Mouse (Mus musculus) left cerebral cortex, postnatal 36 days (tissue): ENCODE results near the gene Prlhr. TPM values are rescaled to one million over a fixed set of nuclear protein-coding genes. Genes with fewer than 3 reads are reported as not detected.

ENCODE experiments used
- DNase-seq, 2 experiments: peaks; one replicate each; pipeline ENCODE4 v3.0.0; 2021 to 2022; ENCODE audit warnings: low spot score in 2 of 2, mixed read lengths in 1 of 2
- intact Hi-C: fragments of 180-260 bp; cut with DNase I; formaldehyde crosslinking; loops from one replicate; pipeline ENCODE4 v1.15.1; 2025
- total RNA-seq, 2 experiments: library from RNA; stranded (reverse); gene quantifications; 2 replicates each; pipeline ENCODE4 v1.2.3; 2021

Gene Prlhr
- total RNA-seq, 2 experiments from 2014 or later = not detected

DNA sequence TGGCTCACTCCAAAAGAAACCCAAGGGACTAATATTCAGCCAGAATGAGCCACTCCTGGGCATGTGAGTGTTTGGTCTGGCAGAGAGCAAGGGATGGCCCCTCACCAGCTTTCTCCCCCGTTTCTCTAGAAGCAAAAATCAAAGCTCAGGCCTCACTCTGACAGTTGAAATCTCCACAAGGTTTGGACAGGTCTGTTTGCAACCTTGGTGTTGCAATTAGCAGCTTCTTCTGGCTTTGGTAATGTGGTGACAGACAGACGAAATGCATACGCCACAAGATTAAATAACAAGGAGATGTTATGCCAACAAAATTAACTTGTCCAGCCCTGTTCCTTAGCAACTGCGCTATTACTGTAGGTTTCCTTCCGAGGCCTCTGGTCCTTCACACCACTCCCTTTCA, 28.0 kb downstream of the Prlhr start:
- DNase-seq = no peak
- intact Hi-C loops = no loop called here

DNA sequence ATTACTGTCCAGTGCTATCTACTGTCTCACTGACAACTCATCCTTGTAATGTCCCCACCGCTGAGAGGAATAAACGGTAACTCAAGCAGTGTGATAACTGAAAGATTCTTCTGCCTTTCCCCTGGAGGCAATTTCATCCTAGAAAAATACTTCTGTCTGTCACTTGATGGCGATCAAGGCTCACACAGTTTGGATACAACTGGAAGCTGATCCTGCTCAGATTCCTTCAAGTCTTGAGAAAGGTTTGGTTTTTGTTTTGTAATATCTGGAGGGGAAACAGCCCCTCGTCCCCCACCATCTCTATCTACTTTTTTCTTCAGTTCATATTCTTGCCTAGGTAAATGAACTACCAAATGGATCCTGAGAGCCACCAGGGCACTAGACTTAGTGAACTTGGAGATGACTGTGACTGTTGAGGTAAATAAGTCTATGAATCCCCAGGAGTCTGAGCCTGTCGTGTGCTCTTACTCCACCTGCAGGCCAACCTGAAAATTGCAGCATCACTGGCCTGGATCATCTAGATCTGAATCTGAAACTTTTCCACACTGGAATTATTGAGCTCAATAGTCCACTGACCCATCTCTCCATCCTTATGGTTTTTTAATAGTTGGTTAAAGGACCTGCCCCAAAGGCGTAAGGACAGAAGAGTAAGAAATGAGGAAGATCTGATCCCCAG, 30.4 kb downstream of the Prlhr start:
- intact Hi-C loops = loop anchor here (5.0 kb wide), 1 partner anchor 115 kb away; no protein-coding TSS in a partner anchor
- peak in 1 of 2 experiments; percentile 18 for DNase-seq

DNA sequence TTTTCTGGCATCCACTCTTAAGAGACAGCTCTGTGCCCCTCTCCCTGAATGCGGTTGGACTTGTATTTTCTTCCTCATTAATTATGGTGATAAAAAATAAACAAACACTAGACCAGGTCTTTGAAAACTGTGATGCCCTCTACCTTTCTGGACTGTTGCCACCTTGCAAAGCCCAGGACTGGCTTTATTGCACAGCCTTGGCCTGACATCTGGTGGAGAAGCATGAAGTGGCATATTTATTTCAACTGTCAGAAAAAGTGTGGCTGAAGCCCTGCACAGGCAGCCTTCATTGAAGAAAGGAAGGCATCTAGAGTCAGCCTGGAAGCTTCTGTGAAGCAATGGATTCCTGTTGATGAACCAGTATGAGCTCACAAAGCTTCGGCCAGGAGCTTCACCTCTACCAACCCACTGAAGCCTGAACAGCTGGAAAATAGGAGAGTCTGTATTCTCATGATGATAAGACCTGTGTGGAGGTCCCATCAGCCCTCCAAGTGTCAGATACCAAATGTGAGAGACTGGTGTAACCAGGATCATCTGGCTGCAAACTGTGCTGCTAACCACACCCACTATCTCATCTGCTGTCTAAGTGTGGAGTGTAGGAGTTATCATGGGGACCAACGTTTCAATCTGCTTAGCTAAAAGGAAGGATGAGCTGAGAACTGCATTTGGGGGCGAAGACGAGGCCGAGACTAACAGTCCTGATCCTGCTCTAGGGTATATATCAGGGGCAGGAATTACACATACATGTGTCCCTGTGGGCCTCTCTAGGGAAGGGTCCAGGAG, 35.6 kb downstream of the Prlhr start:
- intact Hi-C loops = no loop called here
- peak in 1 of 2 experiments; percentile 9 for DNase-seq

DNA sequence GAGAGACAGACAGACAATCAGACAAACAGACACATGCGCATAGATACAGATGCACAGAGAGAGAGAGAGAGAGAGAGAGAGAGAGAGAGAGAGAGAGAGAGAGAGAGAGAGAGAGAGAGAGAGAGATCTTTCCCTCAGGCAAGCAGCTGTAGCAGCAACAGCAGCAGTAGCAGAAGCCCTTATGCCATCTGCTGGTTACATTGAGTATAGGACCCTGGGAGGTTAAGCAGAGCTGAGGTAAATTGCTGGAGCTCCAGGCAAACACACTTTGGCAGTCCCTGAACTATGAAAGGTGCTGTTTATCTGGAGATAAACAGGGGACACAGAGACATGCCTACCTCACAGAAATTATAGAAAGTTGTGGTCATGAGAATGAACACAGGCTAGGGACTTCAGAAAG, 50.5 kb downstream of the Prlhr start:
- no peak for DNase-seq
- intact Hi-C loops = loop anchor here (10.0 kb wide), 1 partner anchor 1023 kb away; no protein-coding TSS in a partner anchor

Other genes with a start within 250 kb of the Prlhr start
- 10 to 100 TPM; 31.3 to 32.2 TPM for gene Fam204a, start 241.6 kb downstream of the Prlhr start, total RNA-seq
- gene Cacul1, start 112.7 kb upstream of the Prlhr start, total RNA-seq = 10 to 100 TPM; 45.6 to 54.5 TPM